Mouse (Mus musculus) R1 (cell line): ENCODE results near the gene Zfp341.
A peak's percentile ranks its signal among the peaks of the same experiment; 100 is the strongest.

Source experiments
- DNase-seq: peaks from one replicate; pipeline ENCODE4 v3.0.0-alpha.2; 2018; ENCODE audit warnings: low read depth, low spot score

Zfp341 gene

DNA sequence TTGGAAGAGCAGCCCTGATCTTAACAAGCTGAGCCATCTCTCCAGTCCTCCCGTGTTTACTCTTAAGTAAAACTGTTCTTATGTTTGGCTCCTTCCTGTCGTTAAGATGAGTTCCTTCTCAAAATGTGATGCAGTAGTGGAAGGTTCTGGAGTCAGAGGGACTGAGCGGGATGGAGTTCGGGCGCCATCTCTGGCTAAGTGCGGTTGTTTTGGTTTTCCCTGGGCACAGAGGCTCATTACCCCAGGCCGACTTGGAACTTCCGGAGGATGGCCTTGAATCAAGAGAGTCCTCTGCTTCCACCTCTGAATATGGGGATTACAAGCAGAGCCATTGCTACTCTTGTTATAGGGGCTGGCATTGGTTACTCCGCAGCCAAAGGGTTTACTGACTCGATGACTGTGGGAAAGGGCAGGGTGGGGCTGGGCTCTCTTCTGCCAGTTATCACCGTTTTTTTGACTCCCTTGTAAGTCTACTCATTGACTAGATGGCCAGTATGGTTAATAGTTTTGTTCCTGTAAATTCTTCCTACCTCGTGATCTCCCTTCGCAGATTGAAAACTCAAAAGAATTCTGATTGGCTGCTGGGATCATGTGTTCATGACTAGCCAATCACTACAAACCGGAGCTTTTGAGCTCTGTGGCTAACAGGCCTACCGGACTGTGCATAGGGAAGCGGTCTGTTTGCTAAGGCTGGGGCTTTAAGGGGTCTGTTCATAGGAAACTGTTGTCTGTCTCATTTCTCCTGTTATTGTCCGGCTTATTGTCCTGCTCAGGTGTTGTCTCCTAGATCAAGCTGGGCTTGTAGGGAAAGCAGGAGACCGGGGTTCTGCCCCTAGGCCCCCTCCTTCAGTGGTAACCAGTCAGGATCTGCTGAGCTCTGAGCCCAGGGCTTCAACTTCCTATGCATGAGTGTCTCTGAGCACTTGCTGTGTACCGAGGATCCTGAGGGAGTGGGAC is 63.8 kb downstream of the Zfp341 start:
- peak; percentile 93 for DNase-seq

- peak; percentile 63 for DNase-seq
Observed at GRCm38 (mm10) chr2:154677651-154678139, 64.6 kb downstream of the Zfp341 start.

- no peak for DNase-seq
Observed at GRCm38 (mm10) chr2:154678995-154679394, 65.9 kb downstream of the Zfp341 start.

- no peak for DNase-seq
Observed at GRCm38 (mm10) chr2:154680337-154680736, 67.2 kb downstream of the Zfp341 start.

GRCm38 (mm10) chr2:154680941-154681340 is 67.8 kb downstream of the Zfp341 start:
- DNase-seq: no peak

DNA sequence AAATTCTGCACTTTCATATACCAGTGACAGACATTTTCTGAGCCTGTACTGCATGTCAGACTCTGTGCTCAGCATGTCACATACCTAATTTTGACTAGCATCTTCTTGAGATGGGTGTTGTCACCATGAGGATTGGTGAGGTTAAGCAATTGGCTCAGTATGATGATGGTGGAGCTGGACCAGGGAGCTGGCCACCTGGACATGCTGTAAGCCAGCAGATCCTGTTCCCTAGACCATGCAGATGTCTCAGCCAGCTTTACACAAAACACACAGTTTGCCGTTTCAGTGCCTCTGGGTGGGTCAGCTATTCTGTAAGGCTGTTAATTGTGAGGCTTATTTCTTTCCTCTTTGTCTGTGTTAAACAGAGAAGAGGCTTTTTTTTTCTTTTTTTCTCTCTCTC is 69.6 kb downstream of the Zfp341 start:
- DNase-seq: no peak

GRCm38 (mm10) chr2:154684901-154685470 is 71.9 kb downstream of the Zfp341 start:
- no peak for DNase-seq

- DNase-seq: no peak
Observed at GRCm38 (mm10) chr2:154685772-154686171, 72.7 kb downstream of the Zfp341 start.

DNA sequence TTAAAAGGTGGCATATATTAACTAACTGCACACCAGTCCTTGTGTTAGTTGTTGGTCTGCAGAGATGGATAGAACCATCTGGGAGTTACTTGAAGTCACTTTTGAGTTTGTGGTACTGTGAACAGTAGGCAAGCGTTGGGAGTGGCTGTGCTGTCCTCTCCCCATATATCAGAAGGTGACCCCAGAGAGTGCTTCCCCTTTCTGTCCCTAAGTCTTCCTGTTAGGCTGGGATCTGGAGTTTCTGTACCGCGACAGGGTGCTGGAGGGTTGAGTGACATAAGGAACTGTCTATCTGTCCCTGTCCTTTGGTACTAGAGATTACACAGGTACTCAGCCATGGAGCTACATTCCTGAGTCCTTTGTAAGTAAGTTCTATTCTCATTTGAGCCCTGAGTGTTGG is 73.7 kb downstream of the Zfp341 start:
- no peak for DNase-seq

GRCm38 (mm10) chr2:154689391-154689790 is 76.3 kb downstream of the Zfp341 start:
- DNase-seq: no peak

DNA sequence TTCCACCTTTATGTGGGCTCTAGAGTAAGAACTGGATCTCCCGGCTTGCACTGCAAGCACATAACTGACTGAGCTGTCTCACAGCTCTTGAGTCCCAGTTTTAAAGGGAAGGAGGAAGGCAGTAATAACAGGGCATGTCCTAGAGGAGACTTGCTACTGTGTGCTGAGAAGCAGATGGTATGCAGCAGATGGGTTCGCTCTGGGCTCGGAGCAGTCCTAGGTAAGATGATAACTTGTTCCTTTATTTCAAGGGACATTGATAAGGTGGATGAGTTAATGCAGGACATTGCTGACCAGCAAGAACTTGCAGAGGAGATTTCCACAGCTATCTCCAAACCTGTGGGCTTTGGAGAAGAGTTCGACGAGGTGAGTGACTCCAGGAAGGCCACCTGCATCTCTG is 77.9 kb downstream of the Zfp341 start:
- no peak for DNase-seq

- peak; percentile 84 for DNase-seq
Observed at GRCm38 (mm10) chr2:154693186-154693940, 80.3 kb downstream of the Zfp341 start.

DNA sequence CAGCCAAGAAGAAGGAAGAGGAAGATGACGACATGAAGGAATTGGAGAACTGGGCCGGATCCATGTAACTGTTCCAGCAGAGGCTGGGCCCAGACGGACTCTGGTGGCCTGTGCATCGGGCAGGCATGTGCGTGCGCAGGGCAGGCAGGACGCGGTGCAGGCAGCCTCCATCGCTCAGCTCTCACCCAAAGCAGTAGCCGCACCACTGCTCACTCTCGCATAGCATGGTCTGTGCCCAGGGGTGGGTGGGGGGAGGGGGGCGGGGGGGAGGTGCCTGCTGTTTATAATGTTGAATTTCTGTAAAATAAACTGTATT is 80.8 kb downstream of the Zfp341 start:
- DNase-seq: no peak

GRCm38 (mm10) chr2:154695690-154696089 is 82.6 kb downstream of the Zfp341 start:
- DNase-seq: no peak
